Comparison of ENCODE assay signal across 24 mouse cellular contexts in genomic region chr5:24805222-24805621, GRCm38 (mm10). TPM values are rescaled to one million over a fixed set of nuclear protein-coding genes. Genes with fewer than 3 reads are reported as not detected.
DNase-seq lines count a peak whose midpoint lies in the region; ATAC-seq lines count a peak whose summit lies in the region.
"Had no signal": no experiment of that assay in that cellular context is flagged by ENCODE, and none has a peak within 500 bp of the region (broad histone marks: within the 10 kb centered on the region; RNA-seq: fewer than 3 reads in every experiment).

No protein-coding gene starts in this region.

- WGBS in heart, embryonic 10.5 days, result 81% methylated on average over 6 of the region's 6 CpGs

- peak; percentile 68 for DNase-seq in heart, embryonic 10.5 days (ENCODE audit: low spot score)
- DNase-seq in heart, postnatal 14 days, result no peak
- DNase-seq in ovary, postnatal 36 days (ENCODE audit: low spot score), result no peak
- DNase-seq in gastrocnemius, postnatal 36 days, result no peak
- DNase-seq: adrenal gland, adult 2 months; adrenal gland, postnatal 10 days; adrenal gland, postnatal 25 days; cerebellum, adult 11 months; cerebellum, adult 18-20 months; cerebellum, adult 8-10 months; cerebellum, adult 9-11 months; cerebellum, postnatal 14 days; cerebellum, postnatal 36 days had no signal

- no peaks in the 10 kb centered on the region for H3K9me3 ChIP-seq in heart, embryonic 10.5 days
- H3K9me3 ChIP-seq: embryonic facial prominence, embryonic 10.5 days; embryonic facial prominence, embryonic 12.5 days; forebrain, embryonic 13.5 days; forebrain, embryonic 15.5 days had no signal

- H3K4me3 ChIP-seq in heart, embryonic 10.5 days, result no peak overlapping the region
- H3K4me3 ChIP-seq: embryonic facial prominence, embryonic 10.5 days; embryonic facial prominence, embryonic 12.5 days; forebrain, embryonic 13.5 days; forebrain, embryonic 15.5 days had no signal

- ATAC-seq in common myeloid progenitor, adult 5-6 weeks (replicated peaks; ENCODE audit: low read depth, poor library complexity, severe bottlenecking), result 0 out of 2 replicates have a peak, but pooled peaks have one; percentile 37
- peak; percentile 59 for ATAC-seq in granulocyte monocyte progenitor cell, adult 5-6 weeks (replicated peaks; ENCODE audit: poor library complexity, severe bottlenecking)
- ATAC-seq: forebrain, embryonic 13.5 days; forebrain, embryonic 15.5 days had no signal

- peaks cover 16% of the 10 kb centered on the region for H3K4me1 ChIP-seq in heart, embryonic 10.5 days
- H3K4me1 ChIP-seq: embryonic facial prominence, embryonic 10.5 days; embryonic facial prominence, embryonic 12.5 days; forebrain, embryonic 13.5 days; forebrain, embryonic 15.5 days had no signal

- no peaks in the 10 kb centered on the region for H3K27me3 ChIP-seq in heart, embryonic 10.5 days (ENCODE audit: insufficient read depth, poor library complexity, severe bottlenecking)
- H3K27me3 ChIP-seq: embryonic facial prominence, embryonic 12.5 days; forebrain, embryonic 13.5 days; forebrain, embryonic 15.5 days had no signal

- intact Hi-C loops in heart, postnatal 14 days (cut with DNase I), result no loop called here
- intact Hi-C loops in gastrocnemius, postnatal 36 days (cut with DNase I), result no loop called here

- no peak overlapping the region for H3K27ac ChIP-seq in heart, embryonic 10.5 days
- H3K27ac ChIP-seq: embryonic facial prominence, embryonic 10.5 days; embryonic facial prominence, embryonic 12.5 days; forebrain, embryonic 13.5 days; forebrain, embryonic 15.5 days had no signal

- H3K36me3 ChIP-seq in heart, embryonic 10.5 days, result peaks cover 73% of the 10 kb centered on the region

RNA-seq across cellular contexts. Expression of gene Rheb, which starts 37.2 kb away (rescaled TPM):
- 219 and 225 TPM in 2 replicates for polyA plus RNA-seq in heart, embryonic 10.5 days (2016; fragmentation: Nextera tagmentation; extraction: Ambion mirVana)
- total RNA-seq in heart, postnatal 14 days (2021), result 10 to 100 TPM; 71.6 to 78.1 TPM
- 41.4 and 52.9 TPM in 2 replicates for total RNA-seq in common myeloid progenitor, adult 5-6 weeks (2017)
- total RNA-seq in granulocyte monocyte progenitor cell, adult 5-6 weeks (2014; fragmentation: Nextera tagmentation), result 71.9 and 104 TPM in 2 replicates
- 67.8 and 78.2 TPM in 2 replicates for total RNA-seq in granulocyte monocyte progenitor cell, adult 5-6 weeks (2017)
- 10 to 100 TPM; 55.9 to 62.0 TPM for total RNA-seq in gastrocnemius, postnatal 36 days (2021)

RNA-seq across cellular contexts. Expression of gene Crygn, which starts 47.4 kb away (rescaled TPM):
- 2.7 and 4.1 TPM in 2 replicates for polyA plus RNA-seq in heart, embryonic 10.5 days (2016; fragmentation: Nextera tagmentation; extraction: Ambion mirVana)
- total RNA-seq in heart, postnatal 14 days (2021), result 1 to 10 TPM in 1 of 2 experiments, not detected in 1; 2.8 TPM
- 12.2 TPM in 1 of 2 replicates, not detected in the other for total RNA-seq in common myeloid progenitor, adult 5-6 weeks (2017)
- not detected in 2 replicates for total RNA-seq in granulocyte monocyte progenitor cell, adult 5-6 weeks (2014; fragmentation: Nextera tagmentation)
- not detected in 2 replicates for total RNA-seq in granulocyte monocyte progenitor cell, adult 5-6 weeks (2017)
- 1 to 10 TPM in 1 of 2 experiments, not detected in 1; 3.2 TPM for total RNA-seq in gastrocnemius, postnatal 36 days (2021)
- total RNA-seq: adrenal gland, postnatal 10 days; MEL had no signal
- polyA plus RNA-seq: adrenal gland, adult 2 months; brain, embryonic 14.5 days; C2C12; embryonic facial prominence, embryonic 14.5 days; forebrain, embryonic 11.5 days; forebrain, embryonic 13.5 days had no signal
